Mouse (Mus musculus): ENCODE measurements around the gene Ccdc122.

Gene Ccdc122

GRCm38 (mm10) chr14:77130612-77131011 lies 94.0 kb downstream of the Ccdc122 start:
- DNase-seq (ENCODE audit: low read depth, low spot score), result no peak

- no peak for DNase-seq (ENCODE audit: low read depth, low spot score)
Measured at GRCm38 (mm10) chr14:77136936-77137335, 100.4 kb downstream of the Ccdc122 start.

GRCm38 (mm10) chr14:77141324-77142282 lies 105.0 kb downstream of the Ccdc122 start:
- DNase-seq (ENCODE audit: low read depth, low spot score), result peak; percentile 81

- no peak for DNase-seq (ENCODE audit: low read depth, low spot score)
Measured at GRCm38 (mm10) chr14:77145103-77145502, 108.5 kb downstream of the Ccdc122 start.

GRCm38 (mm10) chr14:77147635-77148034 lies 111.1 kb downstream of the Ccdc122 start:
- peak; percentile 60 for DNase-seq (ENCODE audit: low read depth, low spot score)

- no peak for DNase-seq (ENCODE audit: low read depth, low spot score)
Measured at GRCm38 (mm10) chr14:77150556-77150955, 114.0 kb downstream of the Ccdc122 start.

GRCm38 (mm10) chr14:77151431-77151830 lies 114.9 kb downstream of the Ccdc122 start:
- no peak for DNase-seq (ENCODE audit: low read depth, low spot score)

GRCm38 (mm10) chr14:77156222-77156910 lies 119.8 kb downstream of the Ccdc122 start, which contains the start of gene Enox1:
Gene Enox1 (plus strand): TSS chr14:77156763.
- peak; percentile 79 for DNase-seq (ENCODE audit: low read depth, low spot score)

- DNase-seq (ENCODE audit: low read depth, low spot score), result no peak
Measured at GRCm38 (mm10) chr14:77156911-77157504, 120.4 kb downstream of the Ccdc122 start.

GRCm38 (mm10) chr14:77157505-77157911 lies 120.9 kb downstream of the Ccdc122 start:
- DNase-seq (ENCODE audit: low read depth, low spot score), result peak; percentile 87

GRCm38 (mm10) chr14:77159397-77159796 lies 122.8 kb downstream of the Ccdc122 start:
- no peak for DNase-seq (ENCODE audit: low read depth, low spot score)
